Mouse (Mus musculus) MN1 (cell line): Measurements from ENCODE around the gene Ak1.

Source experiments
- DNase-seq: peaks from one replicate; pipeline ENCODE4 v3.0.0-alpha.2; 2016; ENCODE audit warnings: low spot score

Gene Ak1

GRCm38 (mm10) chr2:32654743-32655393 lies 33.3 kb downstream of the Ak1 start:
- DNase-seq, result no peak

GRCm38 (mm10) chr2:32655394-32655744 lies 33.8 kb downstream of the Ak1 start:
- DNase-seq, result no peak

GRCm38 (mm10) chr2:32655826-32656225 lies 34.3 kb downstream of the Ak1 start:
- DNase-seq, result no peak

GRCm38 (mm10) chr2:32658873-32659272 lies 37.3 kb downstream of the Ak1 start:
- DNase-seq, result no peak

- peak; percentile 56 for DNase-seq
These were observed 40.0 kb downstream of the Ak1 start for GRCm38 (mm10) chr2:32661509-32662107.

GRCm38 (mm10) chr2:32662291-32662690 lies 40.7 kb downstream of the Ak1 start:
- DNase-seq, result peak; percentile 32

- DNase-seq, result no peak
These were observed 43.8 kb downstream of the Ak1 start for GRCm38 (mm10) chr2:32665345-32665744.

- DNase-seq, result no peak
These were observed 44.3 kb downstream of the Ak1 start for GRCm38 (mm10) chr2:32665853-32666252.

GRCm38 (mm10) chr2:32667775-32668174 lies 46.2 kb downstream of the Ak1 start:
- no peak for DNase-seq

- no peak for DNase-seq
These were observed 46.6 kb downstream of the Ak1 start for GRCm38 (mm10) chr2:32668176-32668575.

GRCm38 (mm10) chr2:32669876-32670275 lies 48.3 kb downstream of the Ak1 start:
- no peak for DNase-seq

GRCm38 (mm10) chr2:32671147-32671546 lies 49.6 kb downstream of the Ak1 start:
- no peak for DNase-seq

- DNase-seq, result no peak
These were observed 50.5 kb downstream of the Ak1 start for GRCm38 (mm10) chr2:32671907-32672595.

GRCm38 (mm10) chr2:32673176-32673917 lies 51.8 kb downstream of the Ak1 start:
- no peak for DNase-seq

GRCm38 (mm10) chr2:32676821-32677220 lies 55.3 kb downstream of the Ak1 start:
- no peak for DNase-seq

GRCm38 (mm10) chr2:32677683-32678082 lies 56.1 kb downstream of the Ak1 start:
- no peak for DNase-seq

GRCm38 (mm10) chr2:32680051-32680451 lies 58.5 kb downstream of the Ak1 start:
- DNase-seq, result peak; percentile 95

GRCm38 (mm10) chr2:32680961-32681650 lies 59.5 kb downstream of the Ak1 start:
- no peak for DNase-seq

GRCm38 (mm10) chr2:32681754-32682153 lies 60.2 kb downstream of the Ak1 start:
- no peak for DNase-seq

- DNase-seq, result no peak
These were observed 61.3 kb downstream of the Ak1 start for GRCm38 (mm10) chr2:32682721-32683417.

GRCm38 (mm10) chr2:32683701-32684100 lies 62.1 kb downstream of the Ak1 start:
- DNase-seq, result no peak
